Mouse (Mus musculus): Measurements from ENCODE around the gene Sgsh. TPM values are rescaled to one million over a fixed set of nuclear protein-coding genes. Genes with fewer than 3 reads are reported as not detected.
"Not testable (repeated sequence)": the region's sequence is repeated elsewhere in the genome, so short reads cannot be mapped to it uniquely, and the experiment has no call there.

Gene Sgsh
- total and polyA plus RNA-seq, 3 experiments = 13.2 to 26.5 (median 14.5) TPM

GRCm38 (mm10) chr11:119390271-119391231 is 35.2 kb upstream of the Sgsh start:
- Histone ChIP-seq H3K36me3 (replicated peaks) (peaks cover 10% of the 10 kb centered on the region), H3K27me3 (ENCODE audit: insufficient read depth, low read length) (peaks cover 38% of the 10 kb centered on the region), H3K9me3 (replicated peaks) (no peaks in the 10 kb centered on the region), H3K4me3 (ENCODE audit: low read depth, low read length) (peak overlapping the region; percentile 83), H3K4me1 (ENCODE audit: insufficient read depth, low read depth, low read length) (peaks cover 56% of the 10 kb centered on the region)
- TF ChIP-seq CTCF (IDR thresholded peaks at IDR 0.05; ENCODE audit: low read depth, low read length) (no peak), POLR2AphosphoS5 (IDR thresholded peaks at IDR 0.05; ENCODE audit: insufficient replicate concordance, low read depth, low read length) (no peak), GATA1 (IDR thresholded peaks at IDR 0.05; ENCODE audit: borderline replicate concordance, low read length) (no peak), TAL1 (conservative IDR thresholded peaks at IDR 0.05; ENCODE audit: low read depth, low read length) (no peak), GATA2 (IDR thresholded peaks at IDR 0.05; ENCODE audit: borderline replicate concordance, low read depth, low read length) (no peak)
- ATAC-seq (ENCODE audit: extremely low read depth, insufficient number of reproducible peaks, low FRiP score, poor library complexity, severe bottlenecking) (no peak; the same call in 1 of the 2 replicates), DNase-seq (ENCODE audit: low spot score) (peak; percentile 39)

DNA sequence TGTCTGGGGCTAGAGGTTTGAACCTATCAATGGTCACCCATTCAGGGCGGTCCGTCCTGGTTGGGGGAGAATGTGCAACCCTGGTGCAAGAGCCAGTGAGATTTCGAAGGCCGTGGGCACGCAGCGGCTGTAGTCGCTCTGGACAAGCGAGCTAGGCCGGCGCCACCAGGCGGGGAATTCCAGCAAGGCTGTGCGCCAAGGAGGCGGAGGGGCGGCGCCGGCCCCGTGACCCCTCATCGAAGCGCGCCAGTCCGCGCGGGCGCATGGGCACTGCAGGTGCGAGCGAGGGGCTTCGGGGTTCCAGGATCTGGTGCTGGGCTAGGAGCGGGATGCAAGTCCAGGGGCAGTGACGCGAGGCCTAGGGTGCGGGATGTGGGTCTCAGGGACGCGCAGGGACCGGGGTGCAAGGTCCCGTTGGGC is 34.5 kb upstream of the Sgsh start:
- peak; percentile 46 for DNase-seq (ENCODE audit: low spot score)
- Histone ChIP-seq H3K27me3 (ENCODE audit: insufficient read depth, low read length) (peaks cover 38% of the 10 kb centered on the region), H3K9me3 (replicated peaks) (no peaks in the 10 kb centered on the region), H3K4me1 (ENCODE audit: insufficient read depth, low read depth, low read length) (peaks cover 54% of the 10 kb centered on the region), H3K36me3 (replicated peaks) (peaks cover 4% of the 10 kb centered on the region), H3K4me3 (ENCODE audit: low read depth, low read length) (peak overlapping the region; percentile 83)
- no peak for ATAC-seq (ENCODE audit: extremely low read depth, insufficient number of reproducible peaks, low FRiP score, poor library complexity, severe bottlenecking)
- TF ChIP-seq GATA2 (IDR thresholded peaks at IDR 0.05; ENCODE audit: borderline replicate concordance, low read depth, low read length) (no peak), GATA1 (IDR thresholded peaks at IDR 0.05; ENCODE audit: borderline replicate concordance, low read length) (no peak), POLR2AphosphoS5 (IDR thresholded peaks at IDR 0.05; ENCODE audit: insufficient replicate concordance, low read depth, low read length) (no peak), TAL1 (conservative IDR thresholded peaks at IDR 0.05; ENCODE audit: low read depth, low read length) (no peak), CTCF (IDR thresholded peaks at IDR 0.05; ENCODE audit: low read depth, low read length) (no peak)

- Histone ChIP-seq H3K27me3 (ENCODE audit: insufficient read depth, low read length) (peaks cover 48% of the 10 kb centered on the region), H3K4me1 (ENCODE audit: insufficient read depth, low read depth, low read length) (peaks cover 35% of the 10 kb centered on the region)
- not testable (repeated sequence) for H3K9me3 ChIP-seq (replicated peaks); DNase-seq (ENCODE audit: low spot score); ATAC-seq (ENCODE audit: extremely low read depth, insufficient number of reproducible peaks, low FRiP score, poor library complexity, severe bottlenecking); H3K4me3 ChIP-seq (ENCODE audit: low read depth, low read length); H3K36me3 ChIP-seq (replicated peaks)
Measured at GRCm38 (mm10) chr11:119387273-119387672, 31.9 kb upstream of the Sgsh start.

DNA sequence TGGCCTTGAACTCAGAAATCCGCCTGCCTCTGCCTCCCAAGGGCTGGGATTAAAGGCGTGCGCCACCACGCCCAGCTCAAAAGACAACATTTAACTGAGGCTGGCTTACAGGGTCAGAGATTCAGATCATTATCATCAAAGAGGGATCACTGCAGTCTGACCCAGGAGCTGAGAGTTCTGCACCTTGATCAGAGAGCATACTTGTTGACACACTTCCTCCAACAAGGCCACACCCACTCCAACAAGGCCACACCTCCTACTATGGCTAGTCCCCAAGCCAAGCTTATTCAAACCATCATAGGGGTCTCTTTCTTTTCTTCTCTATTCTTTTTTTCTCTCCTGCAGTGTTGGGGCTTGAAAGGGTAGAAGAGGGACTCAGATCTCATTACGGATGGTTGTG is 31.0 kb upstream of the Sgsh start:
- no peak for ATAC-seq (ENCODE audit: extremely low read depth, insufficient number of reproducible peaks, low FRiP score, poor library complexity, severe bottlenecking)
- Histone ChIP-seq H3K4me1 (ENCODE audit: insufficient read depth, low read depth, low read length) (peaks cover 31% of the 10 kb centered on the region), H3K4me3 (ENCODE audit: low read depth, low read length) (no peak overlapping the region)

GRCm38 (mm10) chr11:119384904-119385303 is 29.6 kb upstream of the Sgsh start:
- no peak for DNase-seq (ENCODE audit: low spot score)
- peak; percentile 28; the same call in 1 of the 2 replicates for ATAC-seq (ENCODE audit: extremely low read depth, insufficient number of reproducible peaks, low FRiP score, poor library complexity, severe bottlenecking)

More for the DNA sequence above, 31.0 kb upstream of the Sgsh start:
- DNase-seq (ENCODE audit: low spot score) = no peak
- no peak for TF ChIP-seq GATA1 (IDR thresholded peaks at IDR 0.05; ENCODE audit: borderline replicate concordance, low read length)
- no peak for TF ChIP-seq GATA2 (IDR thresholded peaks at IDR 0.05; ENCODE audit: borderline replicate concordance, low read depth, low read length)
- TF ChIP-seq CTCF (IDR thresholded peaks at IDR 0.05; ENCODE audit: low read depth, low read length) = no peak
- no peak for TF ChIP-seq TAL1 (conservative IDR thresholded peaks at IDR 0.05; ENCODE audit: low read depth, low read length)
- no peak for TF ChIP-seq POLR2AphosphoS5 (IDR thresholded peaks at IDR 0.05; ENCODE audit: insufficient replicate concordance, low read depth, low read length)
- no peaks in the 10 kb centered on the region for H3K9me3 ChIP-seq (replicated peaks)
- H3K36me3 ChIP-seq (replicated peaks) = no peaks in the 10 kb centered on the region
- peaks cover 51% of the 10 kb centered on the region for H3K27me3 ChIP-seq (ENCODE audit: insufficient read depth, low read length)

GRCm38 (mm10) chr11:119382338-119382850 is 27.1 kb upstream of the Sgsh start:
- DNase-seq (ENCODE audit: low spot score) (no peak), ATAC-seq (ENCODE audit: extremely low read depth, insufficient number of reproducible peaks, low FRiP score, poor library complexity, severe bottlenecking) (no peak)
- H3K4me1 ChIP-seq (ENCODE audit: insufficient read depth, low read depth, low read length) = peaks cover 10% of the 10 kb centered on the region
- no peak for TF ChIP-seq POLR2AphosphoS5 (IDR thresholded peaks at IDR 0.05; ENCODE audit: insufficient replicate concordance, low read depth, low read length)
- no peak for TF ChIP-seq TAL1 (conservative IDR thresholded peaks at IDR 0.05; ENCODE audit: low read depth, low read length)
- no peaks in the 10 kb centered on the region for H3K36me3 ChIP-seq (replicated peaks)
- no peak overlapping the region for H3K4me3 ChIP-seq (ENCODE audit: low read depth, low read length)
- H3K9me3 ChIP-seq (replicated peaks) = no peaks in the 10 kb centered on the region
- H3K27me3 ChIP-seq (ENCODE audit: insufficient read depth, low read length) = peaks cover 21% of the 10 kb centered on the region

More at GRCm38 (mm10) chr11:119384904-119385303, 29.6 kb upstream of the Sgsh start:
- H3K4me1 ChIP-seq (ENCODE audit: insufficient read depth, low read depth, low read length) = peaks cover 17% of the 10 kb centered on the region
- H3K4me3 ChIP-seq (ENCODE audit: low read depth, low read length) = no peak overlapping the region
- no peak for TF ChIP-seq GATA1 (IDR thresholded peaks at IDR 0.05; ENCODE audit: borderline replicate concordance, low read length)
- no peak for TF ChIP-seq POLR2AphosphoS5 (IDR thresholded peaks at IDR 0.05; ENCODE audit: insufficient replicate concordance, low read depth, low read length)
- TF ChIP-seq GATA2 (IDR thresholded peaks at IDR 0.05; ENCODE audit: borderline replicate concordance, low read depth, low read length) = no peak
- no peak for TF ChIP-seq TAL1 (conservative IDR thresholded peaks at IDR 0.05; ENCODE audit: low read depth, low read length)
- TF ChIP-seq CTCF (IDR thresholded peaks at IDR 0.05; ENCODE audit: low read depth, low read length) = no peak
- H3K27me3 ChIP-seq (ENCODE audit: insufficient read depth, low read length) = peaks cover 41% of the 10 kb centered on the region
- H3K36me3 ChIP-seq (replicated peaks) = no peaks in the 10 kb centered on the region
- H3K9me3 ChIP-seq (replicated peaks) = no peaks in the 10 kb centered on the region

All from G1E (cell line).